Mouse (Mus musculus) heart, adult 2 months (tissue): ENCODE data around the gene Nags.

Experiments used
- CTCF ChIP-seq: fragments of 200-600 bp; IDR thresholded peaks from 2 replicates; pipeline ENCODE4 v1.8.1; 2022; ENCODE audit warnings: antibody characterized with exemption, mild to moderate bottlenecking, moderate library complexity
- POLR2A ChIP-seq: fragments of 200-500 bp; IDR thresholded peaks from 2 replicates; pipeline ENCODE4 v1.6.1; 2011; ENCODE audit warnings: mild to moderate bottlenecking, low read depth, low read length, control low read depth; ENCODE audit not compliant: insufficient read depth

GRCm38 (mm10) chr11:102111576-102111975 is 33.7 kb upstream of the Nags start:
- TF ChIP-seq CTCF, result no peak
- TF ChIP-seq POLR2A, result no peak
